Mouse (Mus musculus) kidney, embryonic 14.5 days (tissue): ENCODE data around the gene Ptprj. TPM values are rescaled to one million over a fixed set of nuclear protein-coding genes. Genes with fewer than 3 reads are reported as not detected.

Experiments used
- ATAC-seq: fragments of 200-750 bp; cut with Nextera tagmentation; 2 replicates; pipeline ENCODE4 v1.8.0; 2017; ENCODE audit warnings: moderate number of reproducible peaks, mild to moderate bottlenecking, moderate TSS enrichment, moderate library complexity; ENCODE audit not compliant: low FRiP score, low TSS enrichment
- H3K27ac ChIP-seq: fragments of 300-500 bp; sonication (generic); 2 replicates; pipeline ENCODE4 v1.5.1; 2014; ENCODE audit warnings: low read depth, mild to moderate bottlenecking, low read length, moderate library complexity, mixed read lengths
- H3K27me3 ChIP-seq: fragments of 300-500 bp; sonication (generic); 2 replicates; pipeline ENCODE4 v1.6.1; 2014; ENCODE audit warnings: mild to moderate bottlenecking, low read length; ENCODE audit not compliant: control insufficient read depth, insufficient read depth
- H3K36me3 ChIP-seq: fragments of 300-500 bp; sonication (generic); 2 replicates; pipeline ENCODE4 v1.6.1; 2014; ENCODE audit warnings: low read length, mixed read lengths; ENCODE audit not compliant: control insufficient read depth, insufficient read depth
- H3K4me1 ChIP-seq: fragments of 300-500 bp; sonication (generic); 2 replicates; pipeline ENCODE4 v1.6.1; 2014; ENCODE audit warnings: low read length, mixed read lengths; ENCODE audit not compliant: control insufficient read depth, insufficient read depth
- H3K4me2 ChIP-seq: fragments of 300-500 bp; sonication (generic); replicated peaks from 2 replicates; pipeline ENCODE4 v1.6.1; 2014; ENCODE audit warnings: low read depth, mild to moderate bottlenecking, low read length
- H3K4me3 ChIP-seq: fragments of 300-500 bp; sonication (generic); 2 replicates; pipeline ENCODE4 v1.5.1; 2014; ENCODE audit warnings: mild to moderate bottlenecking, low read length
- H3K9ac ChIP-seq: fragments of 300-500 bp; sonication (generic); 2 replicates; pipeline ENCODE4 v1.6.1; 2014; ENCODE audit warnings: low read depth, mild to moderate bottlenecking, low read length, moderate library complexity
- H3K9me3 ChIP-seq: fragments of 300-500 bp; sonication (generic); 2 replicates; pipeline ENCODE4 v1.6.1; 2016; ENCODE audit warnings: low read length; ENCODE audit not compliant: control insufficient read depth
- WGBS: fragments of 180-500 bp; shearing (Covaris S2); extraction: QIAGEN DNeasy Blood & Tissue Kit; methylation state at CpG from one replicate; pipeline ENCODE4 v1.1.7; 2014; 5-methylcytosine and 5-hydroxymethylcytosine counted together
- polyA plus RNA-seq: library from polyadenylated mRNA; unstranded; fragments of >200 nt; fragmentation: Nextera tagmentation; extraction: Ambion mirVana; gene quantifications from 2 replicates; pipeline ENCODE4 v1.2.1, GENCODE M21; 2014

Ptprj gene
- polyA plus RNA-seq, 1 experiment from 2014 or later: 10.8 TPM

- no peak overlapping the region for H3K4me3 ChIP-seq
- ATAC-seq: no peak
- H3K27ac ChIP-seq: no peak overlapping the region
- H3K9me3 ChIP-seq: no peaks in the 10 kb centered on the region
- H3K9ac ChIP-seq: no peak overlapping the region
- 87% methylated on average over 2 of the region's 2 CpGs for WGBS
- no peak overlapping the region for H3K4me2 ChIP-seq
- H3K4me1 ChIP-seq: peaks cover 3% of the 10 kb centered on the region; the same call in 1 of the 2 replicates
- no peaks in the 10 kb centered on the region for H3K27me3 ChIP-seq
- no peaks in the 10 kb centered on the region for H3K36me3 ChIP-seq
Measured at GRCm38 (mm10) chr2:90559015-90559687, 21.3 kb downstream of the Ptprj start.

- Histone ChIP-seq H3K4me1 (peaks cover 3% of the 10 kb centered on the region; the same call in 1 of the 2 replicates), H3K27ac (no peak overlapping the region), H3K27me3 (no peaks in the 10 kb centered on the region), H3K9ac (no peak overlapping the region), H3K4me3 (no peak overlapping the region), H3K4me2 (no peak overlapping the region), H3K9me3 (no peaks in the 10 kb centered on the region), H3K36me3 (no peaks in the 10 kb centered on the region)
- ATAC-seq: no peak
- 87% methylated on average over 11 of the region's 11 CpGs for WGBS
Measured at GRCm38 (mm10) chr2:90558361-90558760, 22.1 kb downstream of the Ptprj start.

- no peaks in the 10 kb centered on the region for H3K9me3 ChIP-seq
- 82% methylated on average over 3 of the region's 3 CpGs for WGBS
- H3K4me2 ChIP-seq: no peak overlapping the region
- H3K27me3 ChIP-seq: no peaks in the 10 kb centered on the region
- H3K27ac ChIP-seq: no peak overlapping the region
- no peak overlapping the region for H3K4me3 ChIP-seq
- H3K36me3 ChIP-seq: no peaks in the 10 kb centered on the region
- no peak overlapping the region for H3K9ac ChIP-seq
- ATAC-seq: no peak
- H3K4me1 ChIP-seq: peaks cover 3% of the 10 kb centered on the region; the same call in 1 of the 2 replicates
Measured at GRCm38 (mm10) chr2:90557913-90558312, 22.5 kb downstream of the Ptprj start.

- H3K4me2 ChIP-seq: no peak overlapping the region
- H3K4me3 ChIP-seq: no peak overlapping the region
- peaks cover 7% of the 10 kb centered on the region; the same call in 1 of the 2 replicates for H3K4me1 ChIP-seq
- 78% methylated on average over 5 of the region's 5 CpGs for WGBS
- no peak overlapping the region for H3K27ac ChIP-seq
- no peak for ATAC-seq
- no peaks in the 10 kb centered on the region for H3K9me3 ChIP-seq
- H3K27me3 ChIP-seq: no peaks in the 10 kb centered on the region
- H3K36me3 ChIP-seq: no peaks in the 10 kb centered on the region
- no peak overlapping the region for H3K9ac ChIP-seq
Measured at GRCm38 (mm10) chr2:90555744-90556143, 24.7 kb downstream of the Ptprj start.

GRCm38 (mm10) chr2:90554806-90555205, 25.6 kb downstream of the Ptprj start:
- H3K36me3 ChIP-seq: no peaks in the 10 kb centered on the region
- no peaks in the 10 kb centered on the region for H3K9me3 ChIP-seq
- no peak overlapping the region for H3K27ac ChIP-seq
- H3K4me1 ChIP-seq: peaks cover 7% of the 10 kb centered on the region; the same call in 1 of the 2 replicates
- WGBS: 62% methylated on average over 4 of the region's 4 CpGs
- H3K4me3 ChIP-seq: no peak overlapping the region
- H3K9ac ChIP-seq: no peak overlapping the region
- ATAC-seq: no peak
- no peak overlapping the region for H3K4me2 ChIP-seq
- no peaks in the 10 kb centered on the region for H3K27me3 ChIP-seq

- no peaks in the 10 kb centered on the region for H3K9me3 ChIP-seq
- 87% methylated on average over 4 of the region's 4 CpGs for WGBS
- H3K4me2 ChIP-seq: no peak overlapping the region
- no peaks in the 10 kb centered on the region for H3K36me3 ChIP-seq
- H3K9ac ChIP-seq: no peak overlapping the region
- peaks cover 7% of the 10 kb centered on the region; the same call in 1 of the 2 replicates for H3K4me1 ChIP-seq
- no peak overlapping the region for H3K27ac ChIP-seq
- H3K4me3 ChIP-seq: no peak overlapping the region
- ATAC-seq: no peak
- no peaks in the 10 kb centered on the region for H3K27me3 ChIP-seq
Measured at GRCm38 (mm10) chr2:90553861-90554260, 26.6 kb downstream of the Ptprj start.

GRCm38 (mm10) chr2:90550656-90551055, 29.8 kb downstream of the Ptprj start:
- Histone ChIP-seq H3K27me3 (no peaks in the 10 kb centered on the region), H3K9ac (no peak overlapping the region), H3K4me3 (no peak overlapping the region), H3K9me3 (no peaks in the 10 kb centered on the region), H3K27ac (no peak overlapping the region), H3K36me3 (no peaks in the 10 kb centered on the region), H3K4me1 (peaks cover 22% of the 10 kb centered on the region), H3K4me2 (no peak overlapping the region)
- WGBS: 79% methylated on average over 6 of the region's 6 CpGs
- ATAC-seq: no peak

- no peaks in the 10 kb centered on the region for H3K36me3 ChIP-seq
- no peak overlapping the region for H3K4me3 ChIP-seq
- 88% methylated on average over 5 of the region's 5 CpGs for WGBS
- H3K9ac ChIP-seq: no peak overlapping the region
- ATAC-seq: no peak
- H3K4me1 ChIP-seq: peaks cover 29% of the 10 kb centered on the region
- no peaks in the 10 kb centered on the region for H3K27me3 ChIP-seq
- no peak overlapping the region for H3K27ac ChIP-seq
- no peak overlapping the region for H3K4me2 ChIP-seq
- no peaks in the 10 kb centered on the region for H3K9me3 ChIP-seq
Measured at GRCm38 (mm10) chr2:90548541-90548940, 31.9 kb downstream of the Ptprj start.

GRCm38 (mm10) chr2:90547144-90547609, 33.3 kb downstream of the Ptprj start:
- Histone ChIP-seq H3K27me3 (no peaks in the 10 kb centered on the region), H3K27ac (no peak overlapping the region), H3K4me1 (peaks cover 30% of the 10 kb centered on the region), H3K9ac (no peak overlapping the region), H3K9me3 (no peaks in the 10 kb centered on the region), H3K4me3 (no peak overlapping the region), H3K4me2 (no peak overlapping the region), H3K36me3 (no peaks in the 10 kb centered on the region)
- 45% methylated on average over 5 of the region's 5 CpGs for WGBS
- ATAC-seq: no peak
